Mouse (Mus musculus) stomach, embryonic 15.5 days (tissue): Measurements from ENCODE around the gene Ctcf. TPM values are rescaled to one million over a fixed set of nuclear protein-coding genes. Genes with fewer than 3 reads are reported as not detected.

Experiments used
- ATAC-seq: fragments of 200-750 bp; cut with Nextera tagmentation; 2 replicates; pipeline ENCODE4 v1.8.0; 2017; ENCODE audit warnings: low read depth, moderate number of reproducible peaks, moderate TSS enrichment; ENCODE audit not compliant: insufficient read depth, low FRiP score
- H3K27ac ChIP-seq: fragments of 300-500 bp; sonication (generic); 2 replicates; pipeline ENCODE4 v1.5.1; 2015; ENCODE audit warnings: mild to moderate bottlenecking, inconsistent platforms
- H3K27me3 ChIP-seq: fragments of 300-500 bp; sonication (generic); replicated peaks from 2 replicates; pipeline ENCODE4 v1.6.1; 2015; ENCODE audit warnings: inconsistent platforms
- H3K36me3 ChIP-seq: fragments of 300-500 bp; sonication (generic); 2 replicates; pipeline ENCODE4 v1.6.1; 2015; ENCODE audit warnings: inconsistent platforms
- H3K4me1 ChIP-seq: fragments of 300-500 bp; sonication (generic); 2 replicates; pipeline ENCODE4 v1.6.1; 2015; ENCODE audit warnings: inconsistent platforms
- H3K4me2 ChIP-seq: fragments of 300-500 bp; sonication (generic); 2 replicates; pipeline ENCODE4 v1.6.1; 2015; ENCODE audit warnings: mild to moderate bottlenecking, inconsistent platforms
- H3K4me3 ChIP-seq: fragments of 300-500 bp; sonication (generic); replicated peaks from 2 replicates; pipeline ENCODE4 v1.5.1; 2015; ENCODE audit warnings: inconsistent platforms
- H3K9ac ChIP-seq: fragments of 300-500 bp; sonication (generic); 2 replicates; pipeline ENCODE4 v1.6.1; 2015; ENCODE audit warnings: inconsistent platforms
- H3K9me3 ChIP-seq: fragments of 300-500 bp; sonication (generic); 2 replicates; pipeline ENCODE4 v1.6.1; 2016; ENCODE audit warnings: inconsistent platforms
- WGBS: fragments of 180-500 bp; shearing (Covaris S2); methylation state at CpG from one replicate; pipeline ENCODE4 v1.1.7; 2015; 5-methylcytosine and 5-hydroxymethylcytosine counted together
- polyA plus RNA-seq: library from polyadenylated mRNA; unstranded; fragments of >200 nt; fragmentation: Nextera tagmentation; extraction: Ambion mirVana; gene quantifications from 2 replicates; pipeline ENCODE4 v1.2.1, GENCODE M21; 2015

Ctcf gene
- polyA plus RNA-seq, 1 experiment from 2014 or later = 112 TPM

DNA sequence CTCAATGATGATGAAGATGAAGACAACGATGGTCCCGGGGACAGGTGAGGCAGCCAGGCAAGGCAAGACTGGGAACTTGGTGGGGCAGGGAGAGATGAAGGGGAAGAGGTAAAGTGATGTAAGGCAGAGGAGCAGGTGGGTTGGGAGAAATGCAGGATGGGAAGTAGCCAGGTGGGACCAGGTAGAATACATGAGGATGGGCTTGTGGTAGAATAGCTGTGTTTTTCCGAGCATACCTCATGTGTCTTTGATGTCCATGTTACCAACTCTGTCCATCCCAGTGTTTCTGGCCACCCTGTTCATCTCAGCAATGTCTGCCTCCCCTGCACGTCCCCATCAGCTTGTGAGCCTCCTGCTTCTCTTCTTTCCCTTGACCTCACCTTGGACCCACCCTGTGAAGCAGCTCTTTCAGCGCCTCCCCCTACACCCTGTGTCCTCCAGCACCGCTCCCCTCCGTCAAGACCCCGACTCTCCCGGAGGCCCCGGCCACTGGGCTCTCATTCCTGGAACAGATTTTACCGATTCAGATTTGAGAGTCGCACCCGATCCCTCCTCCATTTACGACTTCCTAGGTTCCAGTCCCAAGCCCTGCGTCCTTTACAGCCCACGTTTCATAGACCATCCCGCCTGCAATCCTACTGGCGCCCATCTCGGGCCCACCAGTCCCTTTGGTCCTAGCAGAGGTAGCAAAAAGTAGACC, 17.3 kb upstream of the Ctcf start:
- Histone ChIP-seq H3K9me3 (no peaks in the 10 kb centered on the region), H3K4me1 (peaks cover 23% of the 10 kb centered on the region), H3K27me3 (no peaks in the 10 kb centered on the region), H3K4me2 (no peak overlapping the region), H3K36me3 (peaks cover 57% of the 10 kb centered on the region), H3K9ac (no peak overlapping the region), H3K4me3 (no peak overlapping the region), H3K27ac (no peak overlapping the region)
- 91% methylated on average over 19 of the region's 19 CpGs for whole genome bisulfite sequencing
- no peak for ATAC-seq

DNA sequence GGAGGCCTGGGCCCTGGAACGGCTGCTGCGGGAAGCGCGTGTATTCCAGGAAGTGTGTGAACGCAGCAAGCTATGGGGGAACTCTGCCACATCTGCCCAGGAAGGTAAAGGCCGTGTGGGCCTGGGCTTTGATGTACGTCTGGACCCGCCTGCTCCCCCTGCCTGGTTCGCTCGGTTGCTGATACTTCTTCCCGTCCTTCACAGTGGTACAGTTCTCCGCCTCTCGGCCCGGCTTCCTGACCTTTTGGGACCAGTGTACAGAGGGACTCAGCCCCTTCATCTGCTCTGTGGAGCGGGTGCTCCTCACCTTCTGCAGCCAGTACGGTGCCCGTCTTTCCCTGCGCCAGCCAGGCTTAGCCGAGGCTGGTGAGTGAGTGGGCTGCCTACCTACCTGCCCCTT, 16.2 kb upstream of the Ctcf start:
- no peaks in the 10 kb centered on the region for H3K27me3 ChIP-seq
- no peak overlapping the region for H3K4me2 ChIP-seq
- H3K4me3 ChIP-seq = no peak overlapping the region
- ATAC-seq = no peak
- peaks cover 16% of the 10 kb centered on the region for H3K4me1 ChIP-seq
- no peaks in the 10 kb centered on the region for H3K9me3 ChIP-seq
- no peak overlapping the region for H3K27ac ChIP-seq
- 88% methylated on average over 19 of the region's 19 CpGs for WGBS
- no peak overlapping the region for H3K9ac ChIP-seq
- H3K36me3 ChIP-seq = peaks cover 55% of the 10 kb centered on the region

DNA sequence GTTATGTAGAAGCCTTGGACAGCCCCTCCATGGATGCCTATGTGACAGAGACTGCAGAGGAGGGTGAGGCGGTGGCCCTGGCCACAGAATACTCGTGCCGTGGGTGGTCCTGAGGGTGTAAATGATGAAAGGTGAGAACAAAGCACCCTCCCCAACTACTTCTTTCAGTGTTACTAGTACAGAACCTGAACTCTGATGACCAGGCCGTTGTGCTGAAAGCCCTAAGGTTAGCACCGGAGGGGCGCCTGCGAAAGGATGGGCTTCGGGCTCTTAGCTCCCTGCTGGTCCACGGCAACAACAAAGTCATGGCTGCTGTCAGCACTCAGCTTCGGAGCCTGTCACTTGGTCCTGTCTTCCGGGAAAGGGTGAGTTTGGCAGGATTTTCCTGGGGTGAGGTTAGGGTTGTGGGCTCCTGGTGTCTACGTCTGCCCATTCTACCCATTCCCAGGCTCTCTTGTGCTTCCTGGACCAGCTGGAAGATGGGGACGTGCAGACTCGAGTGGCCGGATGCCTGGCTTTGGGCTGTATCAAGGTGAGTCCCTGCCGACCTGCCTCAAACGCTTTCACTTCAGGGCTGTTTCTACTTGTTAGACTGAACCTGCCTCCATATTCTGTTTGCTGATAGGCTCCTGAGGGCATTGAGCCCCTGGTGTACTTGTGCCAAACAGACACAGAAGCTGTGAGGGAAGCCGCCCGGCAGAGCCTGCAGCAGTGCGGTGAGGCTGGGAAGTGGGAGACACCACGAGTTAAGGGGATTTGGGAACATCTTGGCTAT, 15.2 kb upstream of the Ctcf start:
- no peak overlapping the region for H3K9ac ChIP-seq
- H3K9me3 ChIP-seq = no peaks in the 10 kb centered on the region
- H3K4me2 ChIP-seq = no peak overlapping the region
- H3K4me3 ChIP-seq = no peak overlapping the region
- peaks cover 16% of the 10 kb centered on the region for H3K4me1 ChIP-seq
- ATAC-seq = no peak
- peak overlapping the region; percentile 42; the same call in 1 of the 2 replicates for H3K27ac ChIP-seq
- H3K27me3 ChIP-seq = no peaks in the 10 kb centered on the region
- peaks cover 46% of the 10 kb centered on the region for H3K36me3 ChIP-seq
- WGBS = 90% methylated on average over 21 of the region's 21 CpGs

DNA sequence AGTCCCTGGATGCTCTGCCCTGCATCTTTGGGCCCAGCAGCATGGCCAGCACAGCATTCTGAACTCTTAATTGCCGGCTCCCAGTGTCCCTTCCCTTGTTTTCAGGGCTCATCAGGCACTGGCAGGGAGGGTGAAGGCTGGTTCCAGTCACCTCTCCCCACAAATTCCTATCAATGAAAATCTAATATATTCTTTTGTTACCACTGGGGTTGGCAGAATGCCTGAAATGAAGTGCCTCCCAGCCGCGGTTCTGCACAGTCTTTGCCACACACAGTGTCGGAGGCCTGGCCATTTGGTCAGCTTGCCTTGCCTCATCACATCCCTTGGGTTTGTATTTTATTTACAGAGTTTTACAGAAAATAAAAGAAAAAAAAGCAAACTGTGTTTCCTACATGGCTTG, 14.5 kb upstream of the Ctcf start:
- H3K9ac ChIP-seq = no peak overlapping the region
- no peak for ATAC-seq
- H3K9me3 ChIP-seq = no peaks in the 10 kb centered on the region
- no peaks in the 10 kb centered on the region for H3K27me3 ChIP-seq
- peaks cover 42% of the 10 kb centered on the region for H3K36me3 ChIP-seq
- peaks cover 16% of the 10 kb centered on the region for H3K4me1 ChIP-seq
- H3K27ac ChIP-seq = peak overlapping the region; percentile 42; the same call in 1 of the 2 replicates
- 76% methylated on average over 4 of the region's 4 CpGs for WGBS
- no peak overlapping the region for H3K4me2 ChIP-seq
- H3K4me3 ChIP-seq = no peak overlapping the region

DNA sequence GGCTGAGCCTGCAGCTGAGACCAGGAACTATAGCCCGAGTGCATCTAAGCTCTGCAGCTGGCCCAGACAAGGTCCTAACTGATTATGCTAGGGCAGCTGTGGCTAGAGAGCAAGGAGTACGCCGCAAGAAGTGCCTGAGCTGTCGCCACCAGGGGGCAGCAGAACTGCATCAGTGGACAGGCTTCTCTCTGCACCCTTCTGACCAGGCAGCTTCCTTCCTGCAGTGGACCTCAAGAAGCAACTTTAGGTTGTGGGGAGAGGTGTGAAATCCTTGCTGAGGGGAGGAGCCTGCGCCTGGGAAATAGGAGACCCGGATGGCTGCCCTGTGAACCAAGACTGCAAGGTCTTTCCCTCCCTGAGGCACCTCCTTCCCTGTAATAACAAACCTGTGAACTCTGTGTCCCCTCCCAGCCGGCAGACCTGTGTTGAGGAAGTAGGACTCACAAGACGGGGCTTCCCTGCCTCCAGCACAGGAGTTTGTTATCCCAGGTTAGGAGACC, 13.9 kb upstream of the Ctcf start:
- Histone ChIP-seq H3K4me3 (no peak overlapping the region), H3K27ac (peak overlapping the region; percentile 66), H3K36me3 (peaks cover 35% of the 10 kb centered on the region), H3K4me2 (0 out of 2 replicates have a peak overlapping the region, but pooled peaks have one; percentile 17), H3K9ac (no peak overlapping the region), H3K27me3 (no peaks in the 10 kb centered on the region), H3K4me1 (peaks cover 16% of the 10 kb centered on the region), H3K9me3 (no peaks in the 10 kb centered on the region)
- peak; percentile 89 for ATAC-seq
- 3% methylated on average over 8 of the region's 8 CpGs for WGBS

DNA sequence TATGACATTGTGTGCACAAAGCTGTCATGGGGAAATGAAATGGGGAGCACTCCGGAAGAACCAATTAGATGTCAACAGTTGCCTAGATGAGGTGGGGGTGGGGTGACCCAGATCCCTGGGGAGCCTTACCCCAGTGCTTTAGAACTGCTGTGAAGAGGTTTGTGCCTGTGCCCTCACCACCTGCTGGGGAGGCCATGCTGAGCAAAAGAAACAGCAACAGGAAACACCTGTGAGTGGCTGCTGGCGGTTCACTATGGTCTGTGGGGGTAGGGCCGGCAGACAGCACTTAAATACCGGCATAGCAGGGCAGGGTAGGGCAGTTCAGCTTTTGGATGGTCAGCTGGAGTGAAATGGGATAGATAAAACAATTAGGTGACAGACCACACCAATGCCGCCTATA, 13.2 kb upstream of the Ctcf start:
- Histone ChIP-seq H3K9me3 (no peaks in the 10 kb centered on the region), H3K9ac (no peak overlapping the region), H3K27me3 (no peaks in the 10 kb centered on the region), H3K36me3 (peaks cover 29% of the 10 kb centered on the region), H3K4me3 (no peak overlapping the region), H3K4me2 (0 out of 2 replicates have a peak overlapping the region, but pooled peaks have one; percentile 17), H3K27ac (peak overlapping the region; percentile 66; the same call in 1 of the 2 replicates), H3K4me1 (peaks cover 16% of the 10 kb centered on the region)
- 37% methylated on average over 5 of the region's 5 CpGs for WGBS
- no peak for ATAC-seq

DNA sequence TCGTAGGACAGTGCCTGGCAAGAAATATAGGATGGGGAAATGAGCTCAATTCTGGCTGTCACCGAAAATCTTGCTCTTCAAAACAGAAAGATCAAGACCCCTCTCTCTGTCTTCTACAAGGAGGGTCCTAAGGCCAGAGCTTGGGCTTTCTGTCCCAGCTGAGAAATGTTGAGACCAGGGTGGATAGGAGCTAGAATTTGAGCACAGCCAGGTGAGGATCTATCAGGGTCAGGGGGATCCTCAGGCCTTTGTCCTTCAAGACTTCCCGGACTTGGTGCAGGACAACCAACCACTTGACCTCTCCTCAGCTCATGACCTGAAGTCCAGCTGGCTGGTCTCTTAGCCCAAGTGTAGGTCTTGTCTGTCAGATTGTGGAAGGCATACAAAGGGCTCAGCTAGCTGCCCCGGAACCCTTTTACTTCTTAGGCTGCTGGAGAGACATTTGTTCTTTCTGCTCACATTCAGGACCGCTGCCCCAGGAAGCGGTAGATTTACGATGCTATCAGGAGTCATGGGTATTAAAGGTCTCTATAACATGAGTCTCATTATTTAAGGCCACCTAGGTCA, 12.6 kb upstream of the Ctcf start:
- Histone ChIP-seq H3K27ac (no peak overlapping the region; the same call in 1 of the 2 replicates), H3K4me3 (no peak overlapping the region), H3K9ac (no peak overlapping the region), H3K27me3 (no peaks in the 10 kb centered on the region), H3K36me3 (peaks cover 23% of the 10 kb centered on the region), H3K4me2 (no peak overlapping the region), H3K9me3 (no peaks in the 10 kb centered on the region), H3K4me1 (peaks cover 16% of the 10 kb centered on the region)
- no peak for ATAC-seq
- 54% methylated on average over 7 of the region's 7 CpGs for WGBS

DNA sequence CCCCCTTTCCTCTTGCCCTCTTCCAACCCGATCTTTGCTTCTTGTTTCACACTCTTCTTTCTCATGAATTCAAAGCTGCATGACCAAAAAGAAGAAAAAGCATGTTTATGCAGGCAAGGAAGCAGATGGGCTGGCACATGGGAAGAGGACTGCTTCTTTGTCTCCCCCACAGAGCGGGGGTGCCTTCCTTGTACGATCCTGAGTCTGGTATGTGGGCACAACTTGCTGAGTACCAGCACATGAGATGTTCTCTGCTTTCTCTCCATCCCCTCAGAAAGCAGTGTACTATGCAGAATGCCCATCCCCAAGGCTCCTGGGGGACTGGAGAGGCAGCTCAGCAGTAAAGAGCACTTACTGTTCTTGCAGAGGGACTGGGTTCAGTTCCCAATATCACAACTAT, 12.0 kb upstream of the Ctcf start:
- Histone ChIP-seq H3K4me3 (no peak overlapping the region), H3K27ac (no peak overlapping the region), H3K4me2 (no peak overlapping the region), H3K27me3 (no peaks in the 10 kb centered on the region), H3K9ac (no peak overlapping the region), H3K9me3 (no peaks in the 10 kb centered on the region), H3K4me1 (peaks cover 16% of the 10 kb centered on the region), H3K36me3 (peaks cover 16% of the 10 kb centered on the region)
- WGBS = 63% methylated on average over 3 of the region's 3 CpGs
- no peak for ATAC-seq

DNA sequence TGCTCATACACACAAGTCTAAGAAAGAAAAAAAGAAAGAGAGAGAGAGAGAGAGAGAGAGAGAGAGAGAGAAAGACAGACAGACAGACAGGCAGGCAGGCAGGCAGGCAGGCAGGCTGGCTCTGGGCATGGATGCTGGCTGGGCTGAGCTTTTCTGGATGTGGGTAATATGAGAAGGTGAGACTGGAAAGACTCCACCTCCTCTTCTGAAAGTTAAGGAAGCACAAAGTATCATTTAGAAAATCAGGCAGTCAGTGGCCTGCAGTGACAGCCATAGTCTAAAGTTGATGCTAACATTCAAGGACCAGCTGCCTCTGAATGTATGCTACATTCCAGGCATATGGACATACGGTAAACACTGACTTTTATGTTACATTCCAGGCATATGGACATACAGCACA, 11.5 kb upstream of the Ctcf start:
- ATAC-seq = no peak
- no peak overlapping the region for H3K9ac ChIP-seq
- 19% methylated on average over 1 of the region's 1 CpGs for WGBS
- no peak overlapping the region for H3K27ac ChIP-seq
- H3K4me2 ChIP-seq = no peak overlapping the region
- no peak overlapping the region for H3K4me3 ChIP-seq
- H3K36me3 ChIP-seq = peaks cover 13% of the 10 kb centered on the region; the same call in 1 of the 2 replicates
- no peaks in the 10 kb centered on the region for H3K9me3 ChIP-seq
- H3K27me3 ChIP-seq = no peaks in the 10 kb centered on the region
- H3K4me1 ChIP-seq = peaks cover 16% of the 10 kb centered on the region

DNA sequence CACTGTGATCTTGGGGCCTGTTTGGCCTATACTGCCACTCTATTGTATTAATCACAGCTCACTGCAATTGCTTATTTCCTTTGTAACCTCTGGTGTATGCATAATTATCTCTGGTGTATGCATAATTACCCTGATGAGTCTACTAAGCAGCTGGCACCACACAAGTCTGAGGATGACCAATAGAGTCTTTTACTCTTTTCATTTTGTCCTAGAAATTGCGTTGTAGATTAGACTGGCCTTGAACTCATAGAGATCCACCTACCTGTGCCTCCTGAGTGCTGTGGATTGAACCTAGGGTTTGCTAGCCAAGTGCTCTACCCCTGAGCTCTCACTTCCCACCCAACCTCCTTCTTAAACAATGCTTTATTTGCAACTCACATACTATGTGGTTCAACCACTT, 10.3 kb upstream of the Ctcf start:
- Histone ChIP-seq H3K27me3 (no peaks in the 10 kb centered on the region), H3K9me3 (no peaks in the 10 kb centered on the region), H3K36me3 (0 out of 2 replicates have a peak, but pooled peaks cover 2% of the 10 kb centered on the region), H3K4me2 (no peak overlapping the region), H3K27ac (no peak overlapping the region), H3K9ac (no peak overlapping the region), H3K4me1 (peaks cover 16% of the 10 kb centered on the region), H3K4me3 (no peak overlapping the region)
- no peak for ATAC-seq
- WGBS = 79% methylated on average over 1 of the region's 1 CpGs

DNA sequence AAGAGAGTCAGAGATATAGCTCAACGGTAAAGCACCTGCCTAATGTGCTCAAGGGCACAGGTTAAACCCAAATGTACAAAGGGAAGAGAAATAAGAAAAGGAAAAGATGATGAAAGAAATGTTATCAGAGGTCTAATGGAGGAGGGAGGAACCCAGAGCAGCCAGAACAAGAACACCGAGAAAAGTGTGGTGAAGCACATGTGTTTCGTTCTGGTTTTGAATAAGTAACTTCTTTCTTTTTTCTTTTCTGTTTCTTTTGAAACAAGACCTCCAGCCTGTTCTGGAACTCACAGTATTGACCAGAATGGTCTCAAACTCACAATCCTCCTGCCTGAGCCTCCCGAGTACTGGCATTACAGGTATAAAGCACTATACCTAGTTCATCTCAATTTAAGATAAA, 7.0 kb upstream of the Ctcf start:
- Histone ChIP-seq H3K27ac (no peak overlapping the region), H3K27me3 (no peaks in the 10 kb centered on the region), H3K4me2 (no peak overlapping the region), H3K4me1 (no peaks in the 10 kb centered on the region), H3K36me3 (no peaks in the 10 kb centered on the region), H3K9me3 (no peaks in the 10 kb centered on the region), H3K4me3 (no peak overlapping the region), H3K9ac (no peak overlapping the region)
- 84% methylated on average over 4 of the region's 4 CpGs for WGBS
- ATAC-seq = no peak
